Mouse (Mus musculus) ovary, postnatal 10 days (tissue): Measurements from ENCODE around the gene Ptpn3.

ENCODE experiments used
- DNase-seq: peaks from one replicate; pipeline ENCODE4 v3.0.0; 2022; ENCODE audit warnings: low spot score

The Ptpn3 gene

GRCm38 (mm10) chr4:57263061-57263685, 38.5 kb downstream of the Ptpn3 start:
- DNase-seq, result no peak

DNA sequence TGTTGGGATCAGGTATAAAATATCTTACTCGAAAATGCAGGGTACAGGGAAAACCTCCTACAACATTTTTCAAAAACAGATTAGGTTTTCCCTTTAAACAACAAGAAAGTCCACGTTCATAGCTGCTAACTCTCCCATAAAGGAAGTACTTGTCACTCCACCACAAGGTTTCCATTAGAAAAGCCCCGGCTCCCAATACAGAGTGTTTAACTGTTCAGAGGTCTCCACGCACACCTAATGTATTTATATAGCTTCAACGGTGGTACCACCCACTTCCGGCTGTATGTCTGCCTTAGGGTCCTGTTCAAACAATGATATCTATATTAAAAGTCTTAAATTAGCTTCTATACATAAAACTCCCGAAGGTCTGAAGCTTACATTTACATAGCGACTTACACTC, 39.2 kb downstream of the Ptpn3 start:
- DNase-seq, result no peak

- DNase-seq, result no peak
Measured at GRCm38 (mm10) chr4:57261813-57262212, 39.8 kb downstream of the Ptpn3 start.

DNA sequence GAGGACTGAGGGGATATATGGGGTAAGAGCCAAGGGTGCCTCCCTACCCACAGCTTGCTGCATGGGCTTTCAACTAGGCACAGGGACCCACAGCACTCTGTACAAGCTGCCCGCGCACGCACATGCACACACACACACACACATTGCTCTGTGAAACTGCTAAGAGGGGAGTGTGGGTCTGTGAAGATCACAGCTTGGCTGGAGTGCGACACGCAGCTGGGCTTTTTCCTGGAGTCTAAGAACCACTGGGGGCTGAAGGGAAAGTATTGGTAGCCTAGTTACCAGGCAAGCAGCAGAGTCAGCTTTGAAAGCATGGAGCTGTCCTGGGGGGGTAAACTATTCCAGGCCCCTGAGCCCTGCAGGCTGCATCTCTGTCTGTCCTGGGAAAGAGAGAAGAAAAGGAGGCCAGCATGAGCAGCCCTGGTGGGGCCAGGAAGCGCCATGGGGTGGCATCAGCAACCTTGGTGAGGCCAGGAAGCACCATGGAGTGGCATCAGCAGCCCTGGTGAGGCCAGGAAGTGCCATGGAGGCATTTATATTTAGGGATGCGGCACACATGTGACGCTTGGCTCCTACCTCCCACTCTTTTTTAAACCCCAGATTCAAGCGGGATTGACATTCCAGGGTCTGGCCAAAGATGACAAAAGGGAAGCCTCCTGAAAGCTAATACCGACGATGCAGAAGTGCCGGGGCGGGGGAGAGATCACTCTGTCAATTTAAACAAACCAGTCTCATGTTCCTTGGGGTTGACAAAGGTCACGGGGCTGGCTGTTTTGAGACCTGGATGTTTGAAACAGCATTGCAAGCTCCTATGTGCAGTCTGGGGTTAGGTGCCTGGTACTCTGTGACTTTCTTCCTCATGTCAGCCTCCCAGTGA, 43.2 kb downstream of the Ptpn3 start:
- DNase-seq, result no peak

- no peak for DNase-seq
Measured at GRCm38 (mm10) chr4:57257409-57257808, 44.2 kb downstream of the Ptpn3 start.

DNA sequence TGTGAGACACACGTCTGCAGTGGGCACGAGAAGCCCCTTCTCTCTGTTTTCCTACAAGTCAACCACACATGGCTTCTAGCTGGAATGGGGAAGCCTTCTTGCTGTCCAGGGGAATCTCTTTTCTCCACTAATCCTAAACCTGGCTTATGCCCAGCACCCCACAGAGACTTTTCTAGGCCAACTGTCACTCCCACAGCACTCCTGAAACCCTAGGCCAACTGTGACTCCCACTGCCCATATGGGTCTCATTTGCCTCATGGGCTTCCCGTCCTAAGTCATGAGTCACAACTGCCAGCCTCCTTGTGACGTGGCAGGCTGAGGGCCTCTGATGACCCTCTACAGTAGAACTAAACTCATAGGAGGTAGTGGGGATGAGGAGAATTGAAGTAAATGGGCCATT, 44.9 kb downstream of the Ptpn3 start:
- no peak for DNase-seq

- DNase-seq, result no peak
Measured at GRCm38 (mm10) chr4:57254412-57254811, 47.2 kb downstream of the Ptpn3 start.

DNA sequence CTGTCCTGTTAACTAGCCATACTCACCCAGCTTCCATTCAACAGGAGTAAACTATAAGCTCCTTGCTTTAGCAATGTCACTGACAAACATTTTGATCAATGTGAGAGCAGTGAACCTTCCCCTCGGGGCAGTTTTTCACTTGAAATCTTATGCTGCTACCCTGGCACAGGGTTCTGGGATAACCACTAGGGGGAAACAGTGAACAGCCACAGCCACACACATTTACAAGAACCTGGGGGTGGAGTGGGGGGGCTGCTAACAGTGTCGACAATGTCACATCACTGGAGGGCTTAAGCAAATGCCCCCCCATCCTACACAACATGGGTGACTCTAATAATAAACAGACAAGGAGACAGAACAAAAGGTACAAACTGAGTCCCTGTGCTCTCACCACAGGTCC, 51.0 kb downstream of the Ptpn3 start:
- no peak for DNase-seq

- DNase-seq, result no peak
Measured at GRCm38 (mm10) chr4:57249108-57249507, 52.5 kb downstream of the Ptpn3 start.

GRCm38 (mm10) chr4:57244874-57245273, 56.8 kb downstream of the Ptpn3 start:
- no peak for DNase-seq

DNA sequence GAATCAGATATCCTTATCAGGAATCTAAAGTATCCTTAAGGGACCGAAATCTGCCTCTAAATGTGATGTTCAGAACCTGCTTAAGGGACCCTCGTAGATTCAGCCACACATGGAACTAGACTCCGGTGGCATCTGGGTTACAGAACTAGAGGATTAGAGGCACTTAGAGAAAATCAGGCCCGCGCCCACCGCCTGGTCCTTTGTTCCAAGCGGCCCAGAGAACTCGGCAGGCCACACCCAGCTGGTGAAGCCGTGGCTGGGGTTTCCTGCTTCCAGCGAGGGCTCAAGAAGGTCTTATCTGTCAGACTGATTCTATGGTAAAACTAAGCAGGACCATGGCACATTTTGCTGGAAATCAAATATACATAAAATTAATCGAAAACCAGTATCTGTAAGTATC, 58.3 kb downstream of the Ptpn3 start:
- DNase-seq, result no peak

- no peak for DNase-seq
Measured at GRCm38 (mm10) chr4:57240934-57241333, 60.7 kb downstream of the Ptpn3 start.

- DNase-seq, result no peak
Measured at GRCm38 (mm10) chr4:57240100-57240499, 61.5 kb downstream of the Ptpn3 start.

GRCm38 (mm10) chr4:57239112-57239511, 62.5 kb downstream of the Ptpn3 start:
- DNase-seq, result no peak

DNA sequence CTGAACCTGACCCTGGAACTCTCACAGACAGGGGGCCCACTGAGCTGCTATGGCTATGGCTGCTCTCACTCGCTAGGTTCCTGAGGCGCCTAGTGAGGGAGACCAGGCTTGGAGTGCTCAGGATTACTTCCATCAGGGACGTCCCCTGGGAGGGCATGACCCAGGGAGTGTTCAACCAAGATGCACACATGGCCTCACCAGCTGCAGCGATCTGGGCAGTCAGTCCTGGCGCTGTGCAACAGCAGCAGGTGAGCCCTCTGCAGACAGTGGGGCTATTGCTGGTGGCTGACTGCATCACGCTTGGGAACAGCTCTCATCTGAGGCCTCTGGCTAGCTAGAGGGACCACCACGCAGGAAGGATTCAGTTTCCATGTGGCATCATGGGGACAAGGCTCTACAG, 63.5 kb downstream of the Ptpn3 start:
- DNase-seq, result no peak

- DNase-seq, result no peak
Measured at GRCm38 (mm10) chr4:57236513-57236912, 65.1 kb downstream of the Ptpn3 start.

- DNase-seq, result no peak
Measured at GRCm38 (mm10) chr4:57235741-57236140, 65.9 kb downstream of the Ptpn3 start.

GRCm38 (mm10) chr4:57234348-57234747, 67.3 kb downstream of the Ptpn3 start:
- no peak for DNase-seq

DNA sequence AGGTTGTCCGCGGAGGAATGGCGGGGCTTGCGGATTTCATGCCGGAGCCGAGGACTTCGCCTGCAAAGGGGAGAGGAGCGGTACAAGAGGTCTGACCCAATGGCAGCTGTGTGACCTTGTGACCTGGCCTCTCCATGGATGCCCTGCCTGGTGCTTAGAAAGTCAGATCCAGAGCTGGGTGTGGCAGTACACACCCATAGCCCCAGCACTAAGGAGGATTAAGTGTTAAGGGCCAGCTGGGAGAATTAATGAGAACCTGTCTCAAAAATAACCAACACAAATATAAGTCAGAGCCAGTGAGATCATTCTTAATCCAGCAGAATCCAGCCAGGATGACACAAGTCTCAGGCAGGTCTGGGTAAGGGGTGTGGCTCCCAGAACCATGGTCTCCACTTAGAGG, 69.2 kb downstream of the Ptpn3 start:
- DNase-seq, result no peak

- DNase-seq, result no peak
Measured at GRCm38 (mm10) chr4:57231323-57231722, 70.3 kb downstream of the Ptpn3 start.

DNA sequence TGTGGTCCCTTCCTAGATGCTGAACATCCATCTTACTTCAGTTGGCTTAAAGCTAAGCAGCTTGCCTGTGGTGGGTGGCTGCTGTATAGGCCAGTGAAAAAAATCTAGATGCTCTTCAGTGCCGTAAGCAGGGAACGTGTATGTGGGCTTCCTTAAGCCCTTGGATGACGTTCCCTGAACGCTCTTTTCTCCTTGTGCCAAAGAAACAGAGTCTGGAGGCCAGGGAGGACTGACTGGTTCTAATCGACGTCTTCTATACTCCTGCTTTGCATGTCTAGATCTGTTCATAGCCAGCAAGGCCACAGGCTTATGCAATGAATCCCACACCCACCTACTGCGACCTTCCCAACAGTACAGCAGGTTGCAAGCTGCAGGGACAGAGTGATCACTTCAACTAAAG, 71.3 kb downstream of the Ptpn3 start:
- DNase-seq, result no peak

DNA sequence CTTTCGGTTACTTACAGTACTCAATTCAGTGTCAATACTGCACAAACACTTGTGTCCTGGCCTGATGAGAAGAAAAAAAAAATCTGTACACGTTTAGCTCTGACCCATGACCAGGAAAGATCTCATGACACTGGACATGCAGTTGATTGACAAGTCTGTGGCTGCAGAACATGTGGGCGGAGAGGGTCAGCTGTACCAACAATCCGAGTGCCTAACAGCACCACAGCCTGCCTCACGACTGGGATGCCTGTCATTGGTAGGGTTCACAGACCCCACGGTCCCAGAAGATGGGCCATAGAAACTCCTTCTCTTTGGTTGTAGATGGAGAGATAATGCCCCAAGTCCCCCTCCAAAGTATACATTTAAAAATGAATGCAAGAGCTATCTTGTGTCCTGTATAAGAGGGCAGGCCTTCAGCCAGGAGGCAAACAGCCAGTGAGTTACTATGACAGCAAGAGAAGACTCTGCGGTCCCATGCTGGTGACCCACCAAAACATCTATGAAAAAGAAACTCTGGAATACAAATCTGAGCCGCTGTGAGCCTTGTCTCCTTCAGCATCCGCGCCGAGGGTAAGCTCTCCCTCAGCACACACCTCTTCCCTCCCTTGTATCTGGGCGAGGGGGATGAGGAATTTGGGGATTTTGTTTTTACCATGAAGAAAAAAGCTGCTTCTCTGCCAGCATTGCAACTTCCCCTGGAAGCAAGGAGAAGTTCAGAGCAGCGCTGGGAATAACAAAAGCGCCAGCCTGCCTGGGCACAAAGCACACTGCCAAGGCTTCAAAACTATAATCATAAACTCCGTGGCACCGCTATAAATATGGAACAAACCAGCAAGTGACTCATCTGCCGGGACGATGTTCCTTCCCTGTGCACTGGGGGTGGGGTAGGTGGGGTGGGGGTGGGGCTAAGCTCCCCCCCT, 72.8 kb downstream of the Ptpn3 start:
- DNase-seq, result no peak

DNA sequence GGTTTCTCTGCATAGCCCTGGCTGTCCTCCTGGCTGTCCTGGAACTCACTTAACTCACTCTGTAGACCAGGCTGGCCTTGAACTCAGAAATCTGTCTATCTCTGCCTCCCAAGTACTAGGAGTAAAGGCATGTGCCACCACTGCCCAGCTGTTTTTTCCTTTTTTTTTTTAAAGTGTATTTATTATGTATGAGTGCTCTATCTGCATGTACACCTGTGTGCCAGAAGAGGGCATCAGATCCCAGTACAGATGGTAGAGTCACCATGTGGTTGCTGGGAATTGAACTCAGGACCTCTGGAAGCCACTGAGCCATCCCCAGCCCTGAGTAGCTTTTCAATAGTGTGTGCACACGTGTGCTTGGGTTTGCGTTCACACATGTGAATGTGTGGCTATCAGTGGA, 76.9 kb downstream of the Ptpn3 start:
- no peak for DNase-seq
